Mouse (Mus musculus) ES-E14 (cell line): ENCODE results near the gene Gpatch3.

Experiments used
- CHD2 ChIP-seq: IDR thresholded peaks from 2 replicates; pipeline ENCODE4 v1.6.1; 2014; ENCODE audit warnings: mild to moderate bottlenecking, low read depth, low read length, inconsistent platforms
- HCFC1 ChIP-seq: IDR thresholded peaks from 2 replicates; pipeline ENCODE4 v1.6.1; 2012; ENCODE audit warnings: low read length, inconsistent platforms, borderline replicate concordance; ENCODE audit not compliant: insufficient read depth
- MAFK ChIP-seq: IDR thresholded peaks from 2 replicates; pipeline ENCODE4 v1.6.1; 2014; ENCODE audit warnings: mild to moderate bottlenecking, low read depth, low read length, inconsistent platforms; ENCODE audit not compliant: insufficient read depth
- ZC3H11A ChIP-seq: IDR thresholded peaks from 2 replicates; pipeline ENCODE4 v1.6.1; 2012; ENCODE audit warnings: low read depth, mild to moderate bottlenecking, inconsistent platforms, low read length, borderline replicate concordance
- ZNF384 ChIP-seq: IDR thresholded peaks from 2 replicates; pipeline ENCODE4 v1.6.1; 2012; ENCODE audit warnings: low read depth, low read length, inconsistent platforms

DNA sequence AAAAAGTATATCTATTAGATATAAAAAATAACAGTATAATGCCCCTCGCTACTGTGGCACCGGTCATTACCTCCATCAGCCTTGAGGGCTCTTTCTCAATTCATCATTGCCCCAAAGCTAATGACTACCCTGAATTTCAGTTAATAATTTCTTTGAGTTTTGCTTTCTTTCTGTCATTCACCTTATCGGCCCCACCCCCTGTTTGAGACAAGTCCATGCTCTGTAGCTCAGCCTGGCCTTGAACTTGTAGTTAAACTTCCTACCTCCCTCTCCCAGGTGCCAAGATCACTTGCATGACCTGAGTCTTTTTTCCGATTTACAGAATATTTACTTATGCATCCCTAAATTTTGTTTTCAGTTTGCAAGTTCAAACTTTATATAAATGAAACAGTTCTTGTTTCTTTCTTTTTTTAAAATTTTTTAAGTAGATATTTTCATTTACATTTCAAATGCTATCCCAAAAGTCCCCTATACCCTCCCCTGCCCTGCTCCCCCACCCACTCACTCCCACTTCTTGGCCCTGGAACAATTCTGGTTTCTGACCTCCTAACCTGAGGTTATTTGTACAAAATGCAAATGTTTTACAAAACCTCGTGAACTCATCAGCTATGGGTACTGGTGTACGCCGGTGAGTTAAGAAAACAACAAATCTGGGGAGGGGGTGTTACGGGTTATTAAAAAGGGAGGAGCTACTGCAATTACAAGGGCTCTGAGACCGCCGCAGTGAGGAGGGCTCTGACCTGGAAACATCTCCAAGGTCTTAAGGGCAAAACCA lies 5.1 kb upstream of the Gpatch3 start:
- no peak for TF ChIP-seq ZNF384
- TF ChIP-seq CHD2 = no peak
- TF ChIP-seq HCFC1 = no peak
- no peak for TF ChIP-seq ZC3H11A
- TF ChIP-seq MAFK = no peak
